Comparison of ENCODE assay signal across 8 mouse cellular contexts in genomic region chr6:86396581-86397256, GRCm38 (mm10). TPM values are rescaled to one million over a fixed set of nuclear protein-coding genes. Genes with fewer than 3 reads are reported as not detected.
DNase-seq lines count a peak whose midpoint lies in the region; ATAC-seq lines count a peak whose summit lies in the region.

Gene Pcyox1 (minus strand): TSS chr6:86397154.

- H3K4me1 ChIP-seq in erythroblast, embryonic 14.5 days (ENCODE audit: control insufficient read depth) = peaks cover 53% of the 10 kb centered on the region
- peaks cover 21% of the 10 kb centered on the region for H3K4me1 ChIP-seq in heart, embryonic 11.5 days (ENCODE audit: control insufficient read depth, insufficient read depth, low read length)
- H3K4me1 ChIP-seq in kidney, embryonic 16.5 days (ENCODE audit: insufficient read depth, low read length) = peaks cover 26% of the 10 kb centered on the region

- no peaks in the 10 kb centered on the region for H3K9me3 ChIP-seq in erythroblast, embryonic 14.5 days (ENCODE audit: control insufficient read depth, low read length)
- H3K9me3 ChIP-seq in heart, embryonic 11.5 days (replicated peaks; ENCODE audit: control insufficient read depth, low read length) = no peaks in the 10 kb centered on the region
- no peaks in the 10 kb centered on the region for H3K9me3 ChIP-seq in kidney, embryonic 16.5 days (ENCODE audit: low read length)

- peak; percentile 90 for ATAC-seq in heart, embryonic 11.5 days (replicated peaks; ENCODE audit: insufficient number of reproducible peaks, low FRiP score, low TSS enrichment)
- peak; percentile 95 for ATAC-seq in kidney, embryonic 16.5 days (ENCODE audit: low FRiP score, low TSS enrichment)
- ATAC-seq in monocyte, adult 5-6 weeks (replicated peaks; ENCODE audit: insufficient number of reproducible peaks, low FRiP score, low TSS enrichment, poor library complexity, severe bottlenecking) = peak; percentile 67

- H3K27me3 ChIP-seq in erythroblast, embryonic 14.5 days (ENCODE audit: control insufficient read depth) = peaks cover 18% of the 10 kb centered on the region
- H3K27me3 ChIP-seq in heart, embryonic 11.5 days (ENCODE audit: control insufficient read depth, insufficient read depth, low read length) = no peaks in the 10 kb centered on the region
- H3K27me3 ChIP-seq in kidney, embryonic 16.5 days (ENCODE audit: insufficient read depth, low read length) = no peaks in the 10 kb centered on the region; the same call in 1 of the 2 replicates

- H3K9ac ChIP-seq in heart, embryonic 11.5 days (ENCODE audit: low read depth, low read length) = peak within 1 kb of the TSS; percentile 85
- peak within 1 kb of the TSS; percentile 80 for H3K9ac ChIP-seq in kidney, embryonic 16.5 days (replicated peaks; ENCODE audit: low read length)

- peak; percentile 78 for DNase-seq in CD4-positive helper T cell, adult 2 months (ENCODE audit: low read depth, low spot score)
- peak; percentile 72 for DNase-seq in brain, embryonic 18.5 days (ENCODE audit: low read depth, low spot score)
- peak; percentile 91 for DNase-seq in liver
- DNase-seq in spleen, postnatal 36 days (ENCODE audit: low spot score in 2 of 2) = peak; percentile 80

- peak within 1 kb of the TSS; percentile 96 for H3K4me3 ChIP-seq in erythroblast, embryonic 14.5 days (replicated peaks)
- H3K4me3 ChIP-seq in heart, embryonic 11.5 days (ENCODE audit: low read depth, low read length) = peak within 1 kb of the TSS; percentile 86
- H3K4me3 ChIP-seq in kidney, embryonic 16.5 days (ENCODE audit: low read length) = peak within 1 kb of the TSS; percentile 80

- peak within 1 kb of the TSS; percentile 96 for H3K4me2 ChIP-seq in heart, embryonic 11.5 days
- peak within 1 kb of the TSS; percentile 79 for H3K4me2 ChIP-seq in kidney, embryonic 16.5 days (replicated peaks; ENCODE audit: low read depth, low read length)

- peak within 1 kb of the TSS; percentile 80 for H3K27ac ChIP-seq in heart, embryonic 11.5 days (ENCODE audit: low read depth, low read length)
- H3K27ac ChIP-seq in kidney, embryonic 16.5 days (ENCODE audit: low read length) = peak within 1 kb of the TSS; percentile 81

- H3K36me3 ChIP-seq in erythroblast, embryonic 14.5 days (ENCODE audit: control insufficient read depth) = peaks cover 17% of the 10 kb centered on the region
- H3K36me3 ChIP-seq in heart, embryonic 11.5 days (ENCODE audit: control insufficient read depth, insufficient read depth, low read length) = peaks cover 5% of the 10 kb centered on the region
- H3K36me3 ChIP-seq in kidney, embryonic 16.5 days (ENCODE audit: insufficient read depth, low read length) = peaks cover 13% of the 10 kb centered on the region

- under 1% methylated on average over 50 of the region's 51 CpGs for WGBS in heart, embryonic 11.5 days (ENCODE audit: insufficient replicate concordance)
- 0% methylated on average over 51 of the region's 51 CpGs for WGBS in kidney, embryonic 16.5 days

RNA-seq across cellular contexts. Expression of gene Pcyox1, which starts in this region (rescaled TPM):
- 0.08 and 0.46 TPM in 2 replicates for polyA plus RNA-seq in erythroblast, embryonic 14.5 days (2012)
- polyA plus RNA-seq in heart, embryonic 11.5 days (2014; fragmentation: Nextera tagmentation; extraction: Ambion mirVana) = 50.0 and 52.6 TPM in 2 replicates
- 113 and 119 TPM in 2 replicates for polyA plus RNA-seq in kidney, embryonic 16.5 days (2015; fragmentation: Nextera tagmentation; extraction: Ambion mirVana)
- 31.6 to 40.4 TPM (median 36.6 TPM) in 3 replicates for total RNA-seq in monocyte, adult 5-6 weeks (2017)

Comparison
In these comparisons a context has a peak if more than half of its experiments do, and no peak if none do; other contexts are left out.
1. Peak in every context shown above with its lines: DNase-seq, ATAC-seq, H3K4me3 ChIP-seq and H3K27ac ChIP-seq.
2. RNA of gene Pcyox1 (polyA plus RNA-seq): 113 to 119 TPM in kidney, embryonic 16.5 days and 50.0 to 52.6 TPM in heart, embryonic 11.5 days; 0.08 to 0.46 TPM in erythroblast, embryonic 14.5 days; every median in the first group is over 10 times any median in the second.